Mouse (Mus musculus) C2C12 (cell line): ENCODE results near the gene Rex1bd. TPM values are rescaled to one million over a fixed set of nuclear protein-coding genes. Genes with fewer than 3 reads are reported as not detected.
A peak's percentile ranks its signal among the peaks of the same experiment; 100 is the strongest.

Experiments used
- H3K27me3 ChIP-seq: one replicate; pipeline ENCODE4 v1.6.1; 2011; ENCODE audit not compliant: control insufficient read depth, insufficient read depth, insufficient read length
- H3K36me3 ChIP-seq: one replicate; pipeline ENCODE4 v1.6.1; 2011; ENCODE audit not compliant: control insufficient read depth, insufficient read depth
- H3K4me3 ChIP-seq: one replicate; pipeline ENCODE4 v1.5.1; 2011; ENCODE audit warnings: mild to moderate bottlenecking, control low read depth; ENCODE audit not compliant: poor library complexity, insufficient read depth, severe bottlenecking
- H3K79me2 ChIP-seq: one replicate; pipeline ENCODE4 v1.6.1; 2011; ENCODE audit not compliant: control insufficient read depth, insufficient read depth
- H3K79me3 ChIP-seq: one replicate; pipeline ENCODE4 v1.6.1; 2011; ENCODE audit warnings: low read depth, control low read depth
- H3ac ChIP-seq: one replicate; pipeline ENCODE3; 2011; ENCODE audit warnings: low read depth; ENCODE audit not compliant: control insufficient read depth, insufficient read length
- CEBPB ChIP-seq: IDR thresholded peaks from one replicate; pipeline ENCODE4 v1.6.1; 2011; ENCODE audit warnings: low read depth, mild to moderate bottlenecking, control low read depth, moderate library complexity
- CTCF ChIP-seq: IDR thresholded peaks from one replicate; pipeline ENCODE4 v1.5.1; 2011; ENCODE audit not compliant: control insufficient read depth, insufficient read depth, insufficient read length
- FOSL1 ChIP-seq: IDR thresholded peaks from one replicate; pipeline ENCODE4 v1.8.0; 2011; ENCODE audit warnings: mild to moderate bottlenecking, low read length; ENCODE audit not compliant: poor library complexity, insufficient read depth, severe bottlenecking
- MAX ChIP-seq: IDR thresholded peaks from one replicate; pipeline ENCODE4 v1.6.1; 2011; ENCODE audit warnings: mild to moderate bottlenecking, control low read depth
- MYOD1 ChIP-seq: IDR thresholded peaks from one replicate; pipeline ENCODE4 v1.6.1; 2011; ENCODE audit warnings: low read depth; ENCODE audit not compliant: control insufficient read depth, insufficient read length
- MYOG ChIP-seq: IDR thresholded peaks from one replicate; pipeline ENCODE4 v1.6.1; 2011; ENCODE audit not compliant: control insufficient read depth, insufficient read length; ENCODE audit errors: extremely low read depth
- USF1 ChIP-seq: IDR thresholded peaks from one replicate; pipeline ENCODE4 v1.6.1; 2011; ENCODE audit warnings: low read depth, mild to moderate bottlenecking, control low read depth, moderate library complexity
- polyA plus RNA-seq: library from polyadenylated mRNA; unstranded; fragments of >200 nt; fragmentation: generic; extraction: Trizol; gene quantifications from one replicate; pipeline ENCODE4 v1.2.1, GENCODE M21; 2012; ENCODE audit warnings: missing spikeins

Rex1bd gene
- polyA plus RNA-seq, 1 experiment, result 199 TPM

DNA sequence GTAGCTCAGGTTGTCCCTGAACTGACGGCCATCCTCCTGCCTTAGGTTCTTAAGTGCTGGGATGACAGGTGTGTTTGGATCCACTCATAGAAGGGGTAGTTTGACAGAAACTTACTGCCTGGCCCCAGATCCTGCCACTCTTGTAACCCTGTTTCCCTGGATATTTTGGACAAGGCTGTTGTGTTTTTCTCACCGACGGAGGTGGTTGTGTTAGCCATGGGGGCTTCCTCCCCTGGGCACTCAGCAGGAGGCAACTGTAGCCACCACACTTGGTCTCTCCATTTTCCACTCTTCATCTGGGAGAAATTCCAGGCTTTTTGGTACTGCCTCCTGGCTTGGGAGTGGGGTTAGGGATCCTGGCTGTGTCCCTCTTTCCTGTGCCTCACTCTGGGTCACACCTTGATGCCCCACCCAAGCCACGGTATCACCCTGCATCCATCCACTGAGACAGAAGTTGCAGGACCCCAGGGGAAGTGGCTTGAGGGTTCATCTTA lies 33.5 kb upstream of the Rex1bd start:
- Histone ChIP-seq H3K27me3 (no peaks in the 10 kb centered on the region), H3K36me3 (peaks cover 18% of the 10 kb centered on the region), H3ac (peak overlapping the region; percentile 81), H3K4me3 (peak overlapping the region; percentile 98), H3K79me3 (peaks cover 45% of the 10 kb centered on the region), H3K79me2 (peaks cover 56% of the 10 kb centered on the region)
- TF ChIP-seq FOSL1 (no peak), MYOD1 (no peak), USF1 (no peak), CEBPB (no peak), MYOG (no peak), CTCF (no peak), MAX (no peak)

DNA sequence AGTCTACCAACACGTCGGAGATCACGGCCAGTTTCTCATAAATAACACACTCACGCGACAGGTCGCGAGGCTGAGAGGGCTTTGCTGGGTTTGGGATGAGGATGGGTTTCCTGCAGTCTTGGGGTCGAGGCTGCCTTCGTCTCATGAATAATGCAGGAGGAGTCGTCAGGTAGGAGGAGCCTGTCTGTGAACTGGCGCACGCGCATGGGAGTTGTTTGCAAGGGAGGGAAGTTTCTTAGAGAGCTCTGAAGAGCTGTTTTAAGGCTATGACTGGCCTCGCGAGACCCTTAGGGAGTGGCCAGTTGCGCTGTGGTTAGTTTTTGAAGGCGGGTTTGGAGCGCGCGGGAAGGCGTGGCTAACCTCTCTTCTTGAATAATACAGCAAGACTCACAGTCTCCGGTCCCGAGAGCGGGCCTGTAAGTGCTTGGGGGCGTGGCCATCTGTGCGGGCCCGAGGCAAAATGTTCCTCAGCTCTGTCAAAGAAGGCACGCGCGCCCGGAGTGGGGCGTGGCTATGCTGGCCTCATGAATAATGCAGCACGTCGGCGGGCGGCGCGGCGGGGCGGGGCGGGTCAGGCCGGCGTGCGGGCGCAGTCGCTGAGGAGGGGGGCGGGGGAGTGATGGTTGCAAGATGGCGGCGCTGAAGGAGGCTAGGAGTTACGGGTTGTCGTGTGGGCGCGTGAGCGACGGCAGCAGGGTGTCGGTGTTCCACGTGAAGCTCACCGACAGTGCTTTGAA lies 32.7 kb upstream of the Rex1bd start, which contains the start of gene Ell:
Gene Ell, plus strand, starts transcription at position 381 of the 737 bp plus-strand sequence.
- H3ac ChIP-seq, result peak within 1 kb of the TSS; percentile 81
- H3K27me3 ChIP-seq, result no peaks in the 10 kb centered on the region
- peak within 1 kb of the TSS; percentile 98 for H3K4me3 ChIP-seq
- TF ChIP-seq MAX, result peak; percentile 17
- TF ChIP-seq MYOG, result no peak
- peaks cover 40% of the 10 kb centered on the region for H3K79me3 ChIP-seq
- H3K36me3 ChIP-seq, result peaks cover 21% of the 10 kb centered on the region
- H3K79me2 ChIP-seq, result peaks cover 48% of the 10 kb centered on the region

DNA sequence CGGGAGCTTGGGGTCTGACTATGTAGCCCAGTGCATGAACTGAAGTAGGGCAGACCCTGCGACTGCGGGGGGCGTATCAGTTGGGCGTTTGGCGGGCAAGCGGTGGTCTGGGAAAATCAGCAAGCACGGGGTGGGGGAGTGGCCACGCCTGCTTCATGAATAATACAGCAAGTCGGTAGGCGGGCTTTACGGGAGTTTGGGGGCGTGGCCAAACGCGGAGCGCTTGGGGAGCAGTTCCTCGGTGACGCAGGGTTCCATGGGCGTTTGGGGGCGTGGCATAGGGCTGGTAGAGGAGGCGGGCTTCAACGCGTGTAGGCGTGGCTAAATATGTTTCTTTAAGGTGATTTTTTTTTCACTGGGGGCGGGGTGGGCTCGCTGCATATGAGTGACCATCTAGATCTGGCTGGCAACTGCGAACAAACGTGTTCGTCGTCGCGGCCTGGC lies 32.1 kb upstream of the Rex1bd start:
- Histone ChIP-seq H3ac (peak overlapping the region; percentile 66), H3K27me3 (no peaks in the 10 kb centered on the region), H3K36me3 (peaks cover 26% of the 10 kb centered on the region), H3K79me2 (peaks cover 42% of the 10 kb centered on the region), H3K79me3 (peaks cover 36% of the 10 kb centered on the region), H3K4me3 (peak overlapping the region; percentile 98)
- no peak for TF ChIP-seq MYOG
- TF ChIP-seq FOSL1, result no peak
- no peak for TF ChIP-seq CEBPB
- TF ChIP-seq MYOD1, result no peak
- no peak for TF ChIP-seq USF1
- no peak for TF ChIP-seq CTCF
- TF ChIP-seq MAX, result no peak

DNA sequence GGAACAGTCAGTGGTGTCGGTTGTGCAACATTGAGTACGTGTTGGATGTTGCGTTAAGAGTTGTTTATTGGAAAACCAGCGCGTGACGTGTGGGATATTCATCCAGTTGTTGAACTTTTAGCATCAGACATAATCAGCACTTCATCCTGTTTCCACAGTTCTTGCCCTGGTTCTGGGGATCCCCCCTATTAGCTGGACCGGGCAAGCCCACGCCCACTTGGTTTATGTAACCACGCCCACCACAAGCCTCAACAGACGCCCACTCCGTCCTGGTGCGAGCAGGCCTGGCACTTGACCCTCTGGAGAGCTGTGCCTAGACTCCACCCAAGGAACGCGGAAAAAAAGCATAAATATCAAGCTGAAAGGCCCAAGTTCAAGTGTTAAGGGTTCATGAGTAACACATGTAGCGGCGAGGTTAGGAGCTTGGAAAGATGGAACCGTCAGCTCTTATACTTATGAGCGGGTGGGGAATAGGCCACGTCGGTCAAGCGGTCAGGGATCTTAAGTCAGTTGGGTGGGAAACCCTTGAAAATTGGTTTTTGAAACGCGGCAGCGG lies 31.6 kb upstream of the Rex1bd start:
- Histone ChIP-seq H3K36me3 (peaks cover 27% of the 10 kb centered on the region), H3ac (peak overlapping the region; percentile 62), H3K79me2 (peaks cover 37% of the 10 kb centered on the region), H3K79me3 (peaks cover 31% of the 10 kb centered on the region), H3K27me3 (no peaks in the 10 kb centered on the region), H3K4me3 (peak overlapping the region; percentile 98)
- TF ChIP-seq CEBPB (no peak), FOSL1 (no peak), MAX (no peak), USF1 (no peak), MYOG (no peak), CTCF (no peak), MYOD1 (no peak)

DNA sequence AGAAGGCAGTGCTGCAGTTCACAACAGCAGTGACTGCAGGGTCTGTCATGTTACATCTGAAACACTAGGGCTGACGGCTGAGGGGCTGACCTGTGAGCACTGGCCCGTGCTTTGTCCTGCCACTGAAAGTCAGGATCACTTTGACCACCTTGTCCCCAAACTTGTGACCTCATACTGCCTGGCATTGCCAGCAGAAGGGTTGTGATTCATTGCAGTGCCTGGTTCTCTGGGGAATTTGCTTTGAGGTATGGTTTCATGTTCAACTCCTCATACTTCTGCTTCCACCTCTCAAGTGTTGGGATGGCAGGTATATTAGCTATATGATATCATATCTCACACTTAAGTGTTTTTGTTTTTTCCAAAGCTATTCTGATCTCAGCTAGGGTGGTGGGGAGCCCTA lies 29.1 kb upstream of the Rex1bd start:
- peaks cover 42% of the 10 kb centered on the region for H3K36me3 ChIP-seq

More for the DNA sequence above, 29.1 kb upstream of the Rex1bd start:
- TF ChIP-seq MYOD1, result no peak
- TF ChIP-seq CTCF, result no peak
- no peak for TF ChIP-seq USF1
- no peak for TF ChIP-seq CEBPB
- TF ChIP-seq FOSL1, result no peak
- TF ChIP-seq MAX, result no peak
- no peak for TF ChIP-seq MYOG
- Histone ChIP-seq H3K79me3 (peaks cover 11% of the 10 kb centered on the region), H3K79me2 (peaks cover 14% of the 10 kb centered on the region), H3K27me3 (no peaks in the 10 kb centered on the region), H3ac (no peak overlapping the region), H3K4me3 (no peak overlapping the region)
